In genomic region chr11:68657811-68658210, GRCm38 (mm10) we compare ENCODE assay signal across 8 mouse cellular contexts. TPM values are rescaled to one million over a fixed set of nuclear protein-coding genes. Genes with fewer than 3 reads are reported as not detected.
DNase-seq lines count a peak whose midpoint lies in the region; ATAC-seq and TF ChIP-seq lines count a peak whose summit lies in the region.

No protein-coding gene starts in this region.

- H3K27ac ChIP-seq in lung, embryonic 16.5 days (ENCODE audit: low read length), result peak overlapping the region; percentile 87
- H3K27ac ChIP-seq in layer of hippocampus, adult 2 months, result peak overlapping the region; percentile 85
- H3K27ac ChIP-seq in liver, embryonic 12.5 days, result 0 out of 2 replicates have a peak overlapping the region, but pooled peaks have one; percentile 15
- no peak overlapping the region for H3K27ac ChIP-seq in gastrocnemius, adult 2 months

- intact Hi-C loops in gastrocnemius, adult 2 months (cut with DNase I), result no loop called here

- no peaks in the 10 kb centered on the region for H3K27me3 ChIP-seq in lung, embryonic 16.5 days (ENCODE audit: control insufficient read depth, insufficient read depth, low read depth, low read length)
- H3K27me3 ChIP-seq in liver, embryonic 12.5 days (replicated peaks), result 0 out of 2 replicates have a peak, but pooled peaks cover 3% of the 10 kb centered on the region

- H3K36me3 ChIP-seq in lung, embryonic 16.5 days (ENCODE audit: control insufficient read depth, insufficient read depth, low read length), result no peaks in the 10 kb centered on the region
- no peaks in the 10 kb centered on the region for H3K36me3 ChIP-seq in liver, embryonic 12.5 days

- TF ChIP-seq CTCF in layer of hippocampus, adult 2 months (conservative IDR thresholded peaks at IDR 0.05), result no peak
- no peak for TF ChIP-seq CTCF in gastrocnemius, adult 2 months (IDR thresholded peaks at IDR 0.05)

- H3K9ac ChIP-seq in lung, embryonic 16.5 days (ENCODE audit: low read length), result no peak overlapping the region
- no peak overlapping the region for H3K9ac ChIP-seq in liver, embryonic 12.5 days

- H3K9me3 ChIP-seq in lung, embryonic 16.5 days (ENCODE audit: control insufficient read depth, low read length), result no peaks in the 10 kb centered on the region
- no peaks in the 10 kb centered on the region for H3K9me3 ChIP-seq in liver, embryonic 12.5 days (replicated peaks)

- H3K4me2 ChIP-seq in lung, embryonic 16.5 days (ENCODE audit: low read depth, low read length), result no peak overlapping the region
- H3K4me2 ChIP-seq in liver, embryonic 12.5 days, result no peak overlapping the region

- peaks cover 20% of the 10 kb centered on the region for H3K4me1 ChIP-seq in lung, embryonic 16.5 days (replicated peaks; ENCODE audit: control insufficient read depth, insufficient read depth, low read length)
- no peaks in the 10 kb centered on the region for H3K4me1 ChIP-seq in liver, embryonic 12.5 days

- peak; percentile 87 for ATAC-seq in lung, embryonic 16.5 days (ENCODE audit: low read depth)
- ATAC-seq in liver, embryonic 12.5 days, result no peak

- DNase-seq in lung, postnatal 25 days (ENCODE audit: low spot score), result no peak
- peak; percentile 77 to 81 for DNase-seq in heart, adult 18-20 months
- DNase-seq in layer of hippocampus, adult 2 months (ENCODE audit: low spot score in 2 of 2), result peak; percentile 85 to 89
- no peak for DNase-seq in embryo, embryonic 11 days
- DNase-seq in gastrocnemius, adult 2 months, result no peak
- no peak for DNase-seq in spleen, postnatal 14 days (ENCODE audit: low spot score in 2 of 2)

- H3K4me3 ChIP-seq in lung, embryonic 16.5 days (ENCODE audit: low read length), result no peak overlapping the region
- H3K4me3 ChIP-seq in layer of hippocampus, adult 2 months, result no peak overlapping the region
- H3K4me3 ChIP-seq in liver, embryonic 12.5 days, result no peak overlapping the region
- H3K4me3 ChIP-seq in gastrocnemius, adult 2 months, result no peak overlapping the region

- WGBS in lung, embryonic 16.5 days, result 23% methylated on average over 9 of the region's 9 CpGs
- 59% methylated on average over 9 of the region's 9 CpGs for WGBS in liver, embryonic 12.5 days (ENCODE audit: insufficient replicate concordance)

RNA-seq across cellular contexts. Expression of gene Myh10, which starts 33.5 kb away (rescaled TPM):
- 119 and 125 TPM in 2 replicates for polyA plus RNA-seq in lung, embryonic 16.5 days (2015; fragmentation: Nextera tagmentation; extraction: Ambion mirVana)
- 10 to 100 TPM; 19.3 to 20.3 TPM for total RNA-seq in heart, adult 18-20 months (2021)
- 100 to 1,000 TPM; 139 to 147 TPM for total RNA-seq in layer of hippocampus, adult 2 months (2021)
- 34.6 and 37.0 TPM in 2 replicates for polyA plus RNA-seq in liver, embryonic 12.5 days (2016; fragmentation: Nextera tagmentation; extraction: Ambion mirVana)
- total RNA-seq in gastrocnemius, adult 2 months (2021), result 10 to 100 TPM; 12.3 to 28.6 TPM

Comparison
In these comparisons a context has a peak if more than half of its experiments do, and no peak if none do; other contexts are left out.
1. DNase-seq: peak in heart, adult 18-20 months (2 of 2) and layer of hippocampus, adult 2 months (2 of 2); none in lung, postnatal 25 days (single experiment), embryo, embryonic 11 days (single experiment), gastrocnemius, adult 2 months (single experiment) and spleen, postnatal 14 days (0 of 2).
2. RNA of gene Myh10, which starts 33.5 kb away (total RNA-seq): 139 to 147 TPM in layer of hippocampus, adult 2 months; 12.3 to 28.6 TPM in gastrocnemius, adult 2 months and 19.3 to 20.3 TPM in heart, adult 18-20 months; every median in the first group is over 4 times any median in the second.